Mouse (Mus musculus): ENCODE measurements at regions not wholly inside any gene's neighbourhood (a gene's known extent, or its start where the extent isn't known, plus 50 kb on each side); places are given as distances from the start of the nearest gene placed in this dataset.
A peak's percentile ranks its signal among the peaks of the same experiment; 100 is the strongest.

DNA sequence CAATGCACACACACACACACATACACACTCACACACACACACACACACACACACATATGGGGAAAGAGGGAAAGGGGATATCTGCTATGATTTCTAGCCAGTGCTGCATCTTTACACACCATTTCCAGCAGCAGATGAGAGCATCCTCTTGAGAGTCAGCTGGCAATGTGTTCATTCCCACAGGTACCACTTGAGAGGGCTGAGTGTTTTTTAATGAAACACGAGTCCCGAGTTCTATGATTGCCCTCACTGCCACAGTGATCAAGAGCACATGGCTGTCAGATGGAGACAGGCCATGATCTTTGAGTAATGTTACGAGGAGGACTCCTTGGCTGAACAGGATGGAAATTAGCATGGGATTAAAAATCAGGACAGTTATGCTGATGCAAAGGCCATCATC, 589.3 kb downstream of the Dcdc2c start:
- no peak for ATAC-seq (ENCODE audit: insufficient number of reproducible peaks, insufficient read depth, low FRiP score, low TSS enrichment, low read depth)
- no peak overlapping the region for H3K4me3 ChIP-seq (replicated peaks)
- no peaks in the 10 kb centered on the region for H3K27me3 ChIP-seq
- no peaks in the 10 kb centered on the region for H3K4me1 ChIP-seq (replicated peaks)
- 50% methylated on average over 3 of the region's 3 CpGs for WGBS
- no peak overlapping the region for H3K4me2 ChIP-seq
- H3K9ac ChIP-seq (replicated peaks): no peak overlapping the region
- H3K36me3 ChIP-seq: no peaks in the 10 kb centered on the region
- no peaks in the 10 kb centered on the region for H3K9me3 ChIP-seq
- H3K27ac ChIP-seq: no peak overlapping the region

DNA sequence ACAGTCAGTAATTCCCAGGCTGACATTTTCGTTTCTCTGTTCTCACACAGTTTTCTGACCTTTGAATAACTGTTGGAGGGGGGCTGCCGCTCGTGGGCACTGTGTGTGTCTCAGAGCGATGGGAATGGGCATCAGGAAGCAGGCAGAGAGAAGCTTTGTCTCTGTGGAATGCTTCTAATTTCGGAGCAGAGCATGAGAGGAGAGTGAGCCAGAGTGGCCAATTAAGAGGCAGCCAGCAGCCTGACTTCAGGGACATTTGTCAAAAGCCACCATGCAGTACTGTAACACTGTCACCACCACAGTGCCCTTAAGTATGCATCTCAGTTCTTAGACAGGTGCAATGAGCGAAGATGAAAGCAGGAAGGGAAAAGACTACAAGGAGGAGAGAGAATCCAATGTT, 592.1 kb downstream of the Dcdc2c start:
- ATAC-seq (ENCODE audit: insufficient number of reproducible peaks, insufficient read depth, low FRiP score, low TSS enrichment, low read depth): no peak
- H3K36me3 ChIP-seq: no peaks in the 10 kb centered on the region
- H3K27ac ChIP-seq: no peak overlapping the region
- H3K4me1 ChIP-seq (replicated peaks): no peaks in the 10 kb centered on the region
- no peak overlapping the region for H3K9ac ChIP-seq (replicated peaks)
- H3K27me3 ChIP-seq: no peaks in the 10 kb centered on the region
- 48% methylated on average over 6 of the region's 6 CpGs for WGBS
- H3K4me2 ChIP-seq: no peak overlapping the region
- no peaks in the 10 kb centered on the region for H3K9me3 ChIP-seq
- H3K4me3 ChIP-seq (replicated peaks): no peak overlapping the region

DNA sequence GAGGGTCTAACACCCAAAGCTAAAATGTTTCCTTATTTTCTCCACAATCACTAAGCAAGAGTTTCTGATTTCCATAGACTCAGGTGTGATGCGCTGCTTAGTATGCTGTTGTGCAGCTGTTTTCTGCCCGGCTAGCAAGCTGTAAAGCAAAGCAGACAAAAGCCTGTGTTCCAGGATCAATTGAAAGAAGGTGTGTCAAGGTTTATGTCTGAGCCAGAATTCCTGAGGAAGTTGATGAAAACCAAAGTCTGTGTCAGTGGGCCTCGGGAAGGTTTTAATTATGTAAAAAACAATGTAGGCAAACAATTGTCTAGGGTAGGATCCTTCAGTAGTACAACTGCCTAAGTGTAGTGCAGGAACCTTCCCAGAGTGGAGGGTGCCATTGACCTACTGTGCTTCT, 604.6 kb downstream of the Dcdc2c start:
- Histone ChIP-seq H3K27me3 (no peaks in the 10 kb centered on the region), H3K27ac (peak overlapping the region; percentile 60), H3K9ac (replicated peaks) (no peak overlapping the region), H3K9me3 (no peaks in the 10 kb centered on the region), H3K4me2 (no peak overlapping the region), H3K4me3 (replicated peaks) (no peak overlapping the region), H3K4me1 (replicated peaks) (peaks cover 28% of the 10 kb centered on the region), H3K36me3 (no peaks in the 10 kb centered on the region)
- 23% methylated on average over 3 of the region's 3 CpGs for WGBS
- ATAC-seq (ENCODE audit: insufficient number of reproducible peaks, insufficient read depth, low FRiP score, low TSS enrichment, low read depth): no peak

DNA sequence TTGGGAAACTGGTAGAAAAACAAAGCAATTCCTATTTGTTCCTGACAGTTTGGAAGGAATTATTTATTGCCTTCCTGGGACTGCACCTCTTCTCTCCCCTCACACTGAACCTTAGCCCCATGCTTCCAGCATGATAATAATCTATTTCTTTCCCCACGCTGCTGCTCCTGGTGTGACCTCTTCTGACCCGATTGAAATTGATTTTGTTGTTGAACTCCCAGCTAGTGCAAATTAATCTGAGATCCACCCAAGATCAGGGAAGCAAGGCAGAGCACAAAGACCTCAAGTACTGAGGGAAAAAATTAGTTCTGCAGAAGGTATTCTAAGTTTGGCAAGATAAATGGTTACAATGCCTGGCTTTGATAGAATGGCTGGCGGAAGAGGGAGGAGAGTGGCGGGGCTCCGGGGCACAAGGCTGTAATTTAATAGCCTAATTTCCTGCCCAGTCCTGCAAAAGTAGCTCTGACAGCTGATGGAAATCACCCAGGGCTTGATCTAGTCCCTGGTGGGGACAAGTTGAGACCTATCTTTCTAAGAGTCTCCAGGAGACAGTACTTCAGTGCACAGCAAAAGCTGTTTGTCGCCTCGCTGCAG, 604.6 kb upstream of the Sox11 start:
- peaks cover 28% of the 10 kb centered on the region for H3K4me1 ChIP-seq (replicated peaks)
- WGBS: 21% methylated on average over 7 of the region's 7 CpGs
- peak overlapping the region; percentile 60; the same call in 1 of the 2 replicates for H3K27ac ChIP-seq
- no peak overlapping the region for H3K9ac ChIP-seq (replicated peaks)
- ATAC-seq (ENCODE audit: insufficient number of reproducible peaks, insufficient read depth, low FRiP score, low TSS enrichment, low read depth): no peak
- H3K4me2 ChIP-seq: peak overlapping the region; percentile 21; the same call in 1 of the 2 replicates
- no peaks in the 10 kb centered on the region for H3K27me3 ChIP-seq
- H3K4me3 ChIP-seq (replicated peaks): no peak overlapping the region
- H3K36me3 ChIP-seq: no peaks in the 10 kb centered on the region
- H3K9me3 ChIP-seq: no peaks in the 10 kb centered on the region

DNA sequence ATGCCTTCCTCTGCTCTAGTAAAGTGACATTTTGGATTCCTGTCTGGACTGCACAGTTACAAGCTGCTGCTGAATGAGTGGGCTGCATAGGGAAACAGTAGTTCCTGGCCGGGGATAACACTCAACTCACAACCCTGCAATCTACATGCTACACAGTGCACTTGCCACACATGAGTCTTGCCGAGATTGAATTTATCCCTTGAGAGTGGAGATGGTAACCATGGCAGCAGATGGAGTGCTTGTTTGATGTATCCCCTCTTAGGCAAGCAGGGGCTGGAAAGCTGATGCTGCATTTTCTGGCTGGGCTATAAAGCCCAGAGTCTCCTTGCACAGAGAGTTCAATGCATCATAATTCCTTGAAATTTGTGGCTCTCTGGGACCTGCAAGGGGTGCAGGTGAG, 603.0 kb upstream of the Sox11 start:
- Histone ChIP-seq H3K4me2 (no peak overlapping the region), H3K9ac (replicated peaks) (no peak overlapping the region), H3K27ac (no peak overlapping the region), H3K9me3 (no peaks in the 10 kb centered on the region), H3K36me3 (no peaks in the 10 kb centered on the region), H3K27me3 (no peaks in the 10 kb centered on the region), H3K4me3 (replicated peaks) (no peak overlapping the region), H3K4me1 (replicated peaks) (peaks cover 28% of the 10 kb centered on the region)
- ATAC-seq (ENCODE audit: insufficient number of reproducible peaks, insufficient read depth, low FRiP score, low TSS enrichment, low read depth): peak; percentile 56; the same call in 1 of the 2 replicates
- WGBS: 31% methylated on average over 2 of the region's 2 CpGs

DNA sequence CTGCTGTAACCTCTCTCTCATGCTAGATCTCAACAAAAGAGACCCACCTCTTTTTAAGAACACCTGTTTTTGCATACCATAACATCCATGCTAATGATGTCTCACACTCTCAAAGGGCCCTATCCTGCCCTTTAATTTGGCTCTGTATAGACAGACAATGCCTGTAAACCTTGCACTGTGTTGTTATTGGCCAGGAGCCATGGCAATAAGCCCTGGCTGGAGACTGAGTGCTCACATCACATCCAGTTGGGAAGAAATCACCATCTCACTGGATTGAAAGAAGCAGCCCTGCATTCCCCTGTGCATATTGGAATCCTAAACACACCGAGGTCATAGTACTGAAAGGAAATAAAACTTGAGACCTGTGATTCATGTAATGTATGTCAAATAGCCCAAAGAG, 598.7 kb upstream of the Sox11 start:
- peaks cover 11% of the 10 kb centered on the region for H3K4me1 ChIP-seq (replicated peaks)
- no peaks in the 10 kb centered on the region for H3K9me3 ChIP-seq
- no peaks in the 10 kb centered on the region for H3K36me3 ChIP-seq
- no peaks in the 10 kb centered on the region for H3K27me3 ChIP-seq
- no peak overlapping the region for H3K9ac ChIP-seq (replicated peaks)
- 64% methylated on average over 1 of the region's 1 CpGs for WGBS
- ATAC-seq (ENCODE audit: insufficient number of reproducible peaks, insufficient read depth, low FRiP score, low TSS enrichment, low read depth): no peak
- no peak overlapping the region for H3K4me3 ChIP-seq (replicated peaks)
- H3K4me2 ChIP-seq: no peak overlapping the region
- H3K27ac ChIP-seq: no peak overlapping the region

DNA sequence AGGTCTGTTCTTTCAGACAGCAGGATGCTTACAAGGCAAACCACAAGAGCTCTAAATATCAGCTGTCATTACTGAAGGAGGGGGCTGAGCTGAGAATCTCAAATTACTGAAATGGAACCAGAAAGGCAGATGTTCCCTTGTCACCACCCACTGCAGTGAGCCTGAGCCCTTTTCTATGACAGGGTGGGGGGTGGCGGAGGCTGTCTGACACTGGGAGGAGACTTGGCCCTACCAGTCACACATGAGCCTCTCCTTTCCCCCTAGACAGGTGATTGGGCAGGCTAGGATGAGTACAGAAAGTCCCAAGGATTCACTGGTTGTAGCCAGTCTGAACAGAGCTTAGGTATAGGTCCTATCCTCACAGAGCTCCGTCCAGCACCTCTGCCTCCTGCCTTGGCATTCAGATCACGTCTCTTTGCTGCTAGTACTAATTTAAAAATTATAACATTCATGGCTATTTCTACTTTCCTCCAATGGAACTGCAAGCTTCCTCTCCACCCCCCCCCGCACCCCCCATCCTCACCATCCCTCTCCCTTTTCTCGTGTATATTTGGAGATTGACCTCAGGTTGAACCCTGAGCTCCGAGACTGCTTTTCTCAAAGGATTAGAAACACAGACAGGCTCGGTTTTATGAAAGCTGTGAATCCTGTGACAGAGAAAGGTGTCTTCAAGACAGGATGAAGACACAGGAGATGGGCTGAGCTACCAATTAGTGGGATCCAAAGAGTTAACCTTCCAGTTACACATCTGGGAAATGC, 590.2 kb upstream of the Sox11 start:
- no peak overlapping the region for H3K4me2 ChIP-seq
- H3K9ac ChIP-seq (replicated peaks): no peak overlapping the region
- WGBS: 37% methylated on average over 7 of the region's 7 CpGs
- H3K27ac ChIP-seq: no peak overlapping the region
- no peaks in the 10 kb centered on the region for H3K36me3 ChIP-seq
- H3K4me3 ChIP-seq (replicated peaks): no peak overlapping the region
- no peaks in the 10 kb centered on the region for H3K27me3 ChIP-seq
- no peak for ATAC-seq (ENCODE audit: insufficient number of reproducible peaks, insufficient read depth, low FRiP score, low TSS enrichment, low read depth)
- H3K9me3 ChIP-seq: no peaks in the 10 kb centered on the region
- H3K4me1 ChIP-seq (replicated peaks): peaks cover 30% of the 10 kb centered on the region

DNA sequence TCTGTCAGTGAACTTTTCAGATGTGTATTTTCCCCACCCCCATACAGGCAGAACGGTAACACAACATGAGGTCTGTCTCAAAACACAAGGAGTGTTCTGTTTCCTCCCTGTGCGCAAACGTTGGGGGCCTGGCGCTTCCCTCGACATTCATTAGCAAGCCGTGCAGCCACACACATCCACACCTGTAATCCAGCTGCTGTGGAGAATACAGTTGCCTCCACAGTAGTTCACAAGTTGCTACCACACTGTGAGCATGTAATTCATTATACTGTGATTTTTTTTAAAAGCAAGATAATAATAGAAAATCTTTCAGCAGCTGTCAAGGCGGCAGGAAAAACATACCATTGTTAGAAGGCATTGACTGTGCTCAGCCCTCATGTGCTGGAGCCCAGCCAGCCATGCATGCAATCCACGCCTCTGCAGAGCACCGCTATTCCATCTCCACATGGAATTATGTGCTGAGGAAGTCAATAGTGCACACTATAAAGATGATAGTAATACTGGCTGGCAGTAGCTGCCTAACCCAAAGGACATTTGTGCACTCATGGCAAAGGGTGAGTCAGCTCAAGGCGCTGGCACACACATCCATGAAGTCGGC, 586.1 kb upstream of the Sox11 start:
- 34% methylated on average over 11 of the region's 11 CpGs for WGBS

DNA sequence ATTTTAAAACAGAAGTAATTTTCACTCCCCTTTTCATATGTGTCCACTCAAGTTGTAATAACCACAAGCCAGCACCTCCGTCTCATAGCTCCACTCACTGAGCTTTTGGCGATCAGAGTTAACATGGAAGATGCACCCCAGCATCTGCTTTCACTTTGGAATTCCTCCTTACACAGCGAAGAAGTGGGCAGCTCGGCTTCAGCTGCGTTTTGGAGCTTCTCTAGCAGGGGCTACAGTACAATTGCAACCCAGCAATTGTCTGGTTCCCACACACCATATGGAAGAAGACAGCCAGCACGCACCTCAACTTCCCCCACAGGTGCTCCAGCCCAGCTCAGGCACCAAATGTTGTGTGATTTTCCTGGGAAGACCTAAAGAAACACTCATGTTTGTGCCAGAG, 584.4 kb upstream of the Sox11 start:
- no peak overlapping the region for H3K4me3 ChIP-seq (replicated peaks)
- WGBS: 81% methylated on average over 6 of the region's 6 CpGs
- H3K4me2 ChIP-seq: no peak overlapping the region
- ATAC-seq (ENCODE audit: insufficient number of reproducible peaks, insufficient read depth, low FRiP score, low TSS enrichment, low read depth): no peak
- peaks cover 18% of the 10 kb centered on the region for H3K4me1 ChIP-seq (replicated peaks)
- H3K9me3 ChIP-seq: peaks cover 7% of the 10 kb centered on the region; the same call in 1 of the 2 replicates
- H3K27me3 ChIP-seq: no peaks in the 10 kb centered on the region
- no peaks in the 10 kb centered on the region for H3K36me3 ChIP-seq
- no peak overlapping the region for H3K27ac ChIP-seq
- no peak overlapping the region for H3K9ac ChIP-seq (replicated peaks)

More for the DNA sequence above, 586.1 kb upstream of the Sox11 start:
- peak; percentile 56; the same call in 1 of the 2 replicates for ATAC-seq (ENCODE audit: insufficient number of reproducible peaks, insufficient read depth, low FRiP score, low TSS enrichment, low read depth)
- 0 out of 2 replicates have a peak overlapping the region, but pooled peaks have one; percentile 51 for H3K27ac ChIP-seq
- H3K4me1 ChIP-seq (replicated peaks): peaks cover 30% of the 10 kb centered on the region
- no peaks in the 10 kb centered on the region for H3K36me3 ChIP-seq
- no peaks in the 10 kb centered on the region for H3K27me3 ChIP-seq
- no peak overlapping the region for H3K9ac ChIP-seq (replicated peaks)
- no peak overlapping the region; the same call in 1 of the 2 replicates for H3K4me2 ChIP-seq
- H3K4me3 ChIP-seq (replicated peaks): no peak overlapping the region
- H3K9me3 ChIP-seq: peaks cover 7% of the 10 kb centered on the region; the same call in 1 of the 2 replicates

DNA sequence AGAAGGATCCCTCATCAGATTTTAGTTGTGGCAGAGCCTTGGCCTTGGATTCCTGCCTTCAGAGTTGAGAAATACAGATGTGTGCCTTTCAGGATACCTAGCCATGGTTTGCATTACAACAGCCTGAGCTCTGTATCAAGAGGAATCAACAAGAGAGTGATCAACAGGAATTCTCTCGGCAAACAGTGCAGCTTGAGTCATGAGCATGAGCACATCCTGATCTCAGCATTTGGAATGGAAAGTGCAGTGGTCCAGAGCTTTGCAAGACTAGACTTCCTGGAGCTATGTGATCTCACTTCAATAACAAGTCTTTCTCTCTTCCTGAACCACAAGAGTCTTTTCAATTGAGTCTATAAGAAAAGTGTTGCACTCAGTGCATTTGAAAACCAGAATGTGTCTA, 578.2 kb upstream of the Sox11 start:
- ATAC-seq (ENCODE audit: insufficient number of reproducible peaks, insufficient read depth, low FRiP score, low TSS enrichment, low read depth): no peak
- 77% methylated on average over 1 of the region's 1 CpGs for WGBS
- no peak overlapping the region for H3K4me3 ChIP-seq (replicated peaks)
- no peak overlapping the region for H3K4me2 ChIP-seq
- H3K27me3 ChIP-seq: no peaks in the 10 kb centered on the region
- H3K4me1 ChIP-seq (replicated peaks): no peaks in the 10 kb centered on the region
- H3K36me3 ChIP-seq: no peaks in the 10 kb centered on the region
- no peak overlapping the region for H3K27ac ChIP-seq
- peaks cover 5% of the 10 kb centered on the region; the same call in 1 of the 2 replicates for H3K9me3 ChIP-seq
- H3K9ac ChIP-seq (replicated peaks): no peak overlapping the region

DNA sequence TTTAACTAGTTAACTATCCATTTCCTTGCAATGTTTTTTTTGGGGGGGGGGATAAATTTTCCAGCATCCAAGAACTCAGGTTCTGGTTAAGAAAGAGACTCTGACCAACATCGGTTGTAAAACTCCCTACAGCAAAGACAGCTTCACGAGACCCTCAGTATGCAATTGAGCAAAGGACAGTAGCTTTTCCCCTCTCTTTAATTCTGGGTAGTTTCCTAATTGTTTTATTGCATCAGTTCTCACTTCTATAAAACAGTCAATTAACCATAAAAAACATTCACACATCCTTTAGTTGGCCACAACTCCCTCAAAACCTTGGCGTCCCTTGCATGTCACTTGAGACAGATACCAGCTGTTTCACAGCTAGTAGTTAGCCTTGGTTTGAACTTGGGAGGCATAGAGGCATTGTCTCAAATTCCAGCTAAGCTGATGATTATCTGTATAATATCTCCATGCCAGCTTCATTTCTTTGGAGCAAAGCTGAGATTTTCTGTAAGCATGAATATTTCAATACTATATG, 574.1 kb upstream of the Sox11 start:
- Histone ChIP-seq H3K27me3 (no peaks in the 10 kb centered on the region), H3K36me3 (no peaks in the 10 kb centered on the region)

More for the DNA sequence above, 574.1 kb upstream of the Sox11 start:
- 24% methylated on average over 3 of the region's 3 CpGs for WGBS
- H3K4me2 ChIP-seq: no peak overlapping the region
- no peaks in the 10 kb centered on the region for H3K4me1 ChIP-seq (replicated peaks)
- no peak for ATAC-seq (ENCODE audit: insufficient number of reproducible peaks, insufficient read depth, low FRiP score, low TSS enrichment, low read depth)
- H3K27ac ChIP-seq: no peak overlapping the region
- H3K9ac ChIP-seq (replicated peaks): no peak overlapping the region
- no peaks in the 10 kb centered on the region for H3K9me3 ChIP-seq
- H3K4me3 ChIP-seq (replicated peaks): no peak overlapping the region
